Mouse (Mus musculus) small intestine, adult 2 months (tissue): ENCODE data around the gene Hbb-y.

Experiments used
- CTCF ChIP-seq: fragments of 200-500 bp; IDR thresholded peaks from 2 replicates; pipeline ENCODE4 v1.5.1; 2012; ENCODE audit warnings: low read depth, mild to moderate bottlenecking, control low read depth, inconsistent platforms, low read length, moderate library complexity, mixed read lengths; ENCODE audit not compliant: insufficient replicate concordance, insufficient read length; ENCODE audit errors: extremely low read depth
- POLR2A ChIP-seq: fragments of 200-500 bp; IDR thresholded peaks from 2 replicates; pipeline ENCODE4 v1.6.1; 2012; ENCODE audit warnings: low read depth, mild to moderate bottlenecking, control low read depth, inconsistent platforms, low read length, moderate library complexity

DNA sequence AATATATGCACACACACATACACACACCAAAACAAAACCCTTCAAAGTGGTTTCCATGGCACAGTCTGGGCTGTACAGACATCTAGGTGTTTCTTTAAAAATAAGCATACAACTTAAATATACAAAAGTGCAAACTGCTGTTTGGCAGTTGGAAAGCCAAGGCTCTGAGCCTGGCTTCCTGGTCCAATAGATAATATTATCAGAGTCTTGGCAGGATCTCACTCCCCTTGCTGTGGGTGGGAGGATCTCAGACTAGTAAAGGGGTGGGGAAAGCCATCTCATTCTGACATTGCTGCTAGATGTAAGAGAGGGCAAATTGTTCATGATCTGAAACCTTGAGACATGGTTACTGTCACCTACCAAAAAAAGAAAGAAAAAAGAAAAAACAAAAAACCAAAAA lies 17.7 kb upstream of the Hbb-y start:
- TF ChIP-seq POLR2A (no peak), CTCF (no peak)
